Mouse (Mus musculus) frontal cortex, adult 2 months (tissue): Measurements from ENCODE around the gene Sox5. TPM values are rescaled to one million over a fixed set of nuclear protein-coding genes. Genes with fewer than 3 reads are reported as not detected.

Experiments
- DNase-seq, 2 experiments: peaks; one replicate each; pipeline ENCODE4 v3.0.0; 2022; ENCODE audit warnings: low spot score in 1 of 2; ENCODE audit errors: extremely low spot score in 1 of 2
- polyA plus RNA-seq: library from polyadenylated mRNA; depleted of rRNA; stranded (reverse); fragments of >200 nt; gene quantifications from 2 replicates; pipeline ENCODE4 v1.2.3, GENCODE M21; 2012

The Sox5 gene
- polyA plus RNA-seq, 1 experiment = 27.9 TPM

DNA sequence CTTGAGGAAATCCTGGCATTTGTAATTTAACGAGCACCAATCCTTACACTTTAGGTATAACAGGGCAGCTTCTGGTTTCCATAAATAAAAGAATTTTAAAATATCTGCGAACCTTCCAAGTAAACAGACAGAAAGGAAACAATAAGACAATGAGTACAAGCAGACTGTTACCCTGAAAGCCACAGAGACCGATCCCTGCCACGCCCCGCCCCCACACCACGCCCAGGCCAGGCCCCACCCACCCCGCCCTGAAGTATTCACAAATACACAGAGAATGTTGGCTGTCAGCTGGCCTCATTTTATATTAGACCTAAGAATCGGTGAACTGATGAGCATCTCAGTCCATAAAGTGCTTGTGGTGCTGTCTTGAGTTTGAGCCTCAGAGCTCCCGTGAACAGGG is 117.0 kb downstream of the Sox5 start:
- DNase-seq = no peak

DNA sequence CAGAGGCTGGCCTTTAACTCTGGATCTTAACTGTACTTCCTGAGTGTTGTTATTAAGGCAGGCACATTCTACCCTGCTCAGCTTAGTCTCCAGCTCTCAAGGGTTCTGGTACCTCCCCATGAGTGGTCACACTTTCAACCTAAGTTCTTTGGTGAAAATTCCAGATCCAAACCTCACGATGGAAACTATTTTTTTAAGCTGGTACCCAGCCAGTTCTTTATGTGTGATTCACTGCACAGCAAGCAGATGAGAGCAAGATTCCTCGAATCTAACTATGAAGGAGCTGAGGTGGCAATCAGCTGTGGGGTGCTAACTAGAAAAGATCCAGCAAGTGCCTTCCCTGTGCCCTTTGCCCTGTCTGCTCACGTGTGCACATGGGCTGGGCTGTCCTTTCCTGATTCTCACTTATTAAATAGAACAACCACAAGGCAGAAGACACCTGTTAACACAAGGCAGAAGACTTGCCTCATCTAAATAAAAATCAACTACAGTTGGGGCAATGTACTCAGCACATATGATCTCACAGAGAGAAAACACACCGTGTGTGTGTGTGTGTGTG is 118.2 kb downstream of the Sox5 start:
- peak in 1 of 2 experiments; percentile 22 for DNase-seq

DNA sequence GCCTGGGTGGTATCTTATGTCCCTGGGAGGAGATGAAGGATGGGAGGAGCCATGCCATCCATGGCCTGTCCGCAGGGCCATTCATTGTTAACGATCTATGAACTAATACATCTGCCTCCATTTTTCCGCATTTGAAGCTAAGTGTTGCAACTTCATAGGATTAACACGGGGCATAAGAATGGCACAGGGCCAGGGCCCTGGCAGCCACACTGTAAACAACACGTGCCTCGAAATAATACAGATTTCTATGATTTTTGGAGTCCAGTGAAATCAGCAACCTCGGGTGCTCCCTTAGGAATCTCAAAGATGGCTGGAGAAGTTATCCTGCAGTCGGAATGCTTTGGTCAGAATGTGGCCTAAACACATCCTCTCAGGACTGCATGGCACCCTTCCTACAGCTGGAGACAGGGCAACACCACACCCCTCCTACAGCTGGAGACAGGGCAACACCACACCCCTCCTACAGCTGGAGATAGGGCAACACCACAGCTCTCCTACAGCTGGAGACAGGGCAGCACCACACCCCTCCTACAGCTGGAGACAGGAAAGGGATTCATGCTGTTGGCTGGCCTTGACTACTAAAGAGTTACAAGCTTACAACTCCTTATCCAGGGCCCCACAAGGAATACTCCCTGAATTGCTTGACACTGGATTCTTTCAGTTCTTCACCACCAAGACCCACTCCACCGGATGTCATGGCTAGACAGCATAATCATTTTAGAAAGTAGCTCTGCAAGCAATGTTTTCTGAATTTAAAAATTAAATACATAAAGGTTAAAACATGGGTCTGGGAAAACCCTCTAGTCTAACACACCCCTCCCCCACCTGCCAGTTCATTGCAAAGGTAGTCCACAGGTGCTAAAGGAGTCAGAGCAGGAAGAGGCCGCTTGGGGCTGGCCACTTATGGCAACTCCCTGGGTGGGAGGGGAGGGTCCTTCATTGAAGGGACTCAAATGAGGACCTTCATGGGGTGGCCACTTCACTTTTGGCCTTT is 122.4 kb downstream of the Sox5 start:
- DNase-seq = no peak

DNA sequence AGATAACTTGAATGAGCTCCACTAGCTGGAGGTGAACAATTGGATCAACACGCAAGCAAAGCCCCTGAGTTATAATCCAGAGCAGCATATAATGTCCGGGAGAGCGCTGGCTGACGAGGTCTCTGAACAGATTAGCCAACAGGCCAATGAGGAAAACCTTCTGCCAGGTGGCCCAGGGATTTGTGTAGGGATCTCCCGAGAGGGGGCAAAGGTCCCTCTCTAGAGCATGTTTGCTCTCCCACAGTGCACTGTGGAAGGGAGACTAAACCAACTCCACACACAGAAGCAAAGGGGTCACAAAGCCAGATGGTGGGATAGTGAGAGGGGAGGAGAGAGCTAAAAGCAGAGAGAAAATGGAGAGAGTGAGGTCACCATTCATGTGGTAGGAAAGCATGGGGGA is 128.9 kb downstream of the Sox5 start:
- no peak for DNase-seq

DNA sequence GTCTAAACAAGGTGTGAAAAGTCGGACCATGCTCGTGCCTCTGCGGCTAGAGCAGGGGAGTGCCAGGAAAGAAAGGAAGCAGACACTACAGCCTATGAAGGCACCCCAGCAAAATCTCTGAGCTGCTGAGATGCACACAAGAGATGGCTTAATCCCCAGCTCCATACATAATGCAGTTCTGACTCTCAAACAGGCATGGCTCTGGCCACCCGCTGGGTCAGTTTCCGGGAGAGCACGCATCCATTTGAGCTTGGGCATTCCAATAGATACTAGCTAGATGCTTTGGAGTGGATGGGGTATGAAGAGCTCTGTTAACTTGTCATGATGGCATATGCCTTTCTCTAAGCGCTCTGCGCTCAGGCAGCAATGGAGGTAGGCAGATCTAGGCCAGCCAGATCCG is 132.9 kb downstream of the Sox5 start:
- no peak for DNase-seq

DNA sequence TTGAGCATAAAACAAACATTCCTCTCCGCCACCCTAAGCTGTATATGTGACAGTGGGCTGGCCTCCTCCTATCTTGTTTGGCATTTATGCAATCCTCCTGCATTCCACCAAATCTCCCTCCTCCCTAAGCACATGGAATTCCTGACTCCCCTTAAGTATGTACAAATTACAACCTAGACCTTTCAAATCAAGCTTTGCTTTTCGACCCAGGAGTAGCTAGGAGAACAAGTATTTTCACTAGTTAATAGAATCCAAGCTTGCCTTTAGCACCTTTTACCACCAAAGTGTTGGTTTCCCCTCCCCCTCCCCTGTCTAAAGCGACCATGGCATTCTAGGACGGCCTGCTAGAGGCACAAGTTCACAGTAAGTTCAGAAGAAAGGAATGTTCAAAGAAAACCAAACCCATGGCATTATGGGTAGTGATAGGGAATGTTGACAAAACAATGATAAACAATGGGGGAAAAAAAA is 133.6 kb downstream of the Sox5 start:
- no peak for DNase-seq

DNA sequence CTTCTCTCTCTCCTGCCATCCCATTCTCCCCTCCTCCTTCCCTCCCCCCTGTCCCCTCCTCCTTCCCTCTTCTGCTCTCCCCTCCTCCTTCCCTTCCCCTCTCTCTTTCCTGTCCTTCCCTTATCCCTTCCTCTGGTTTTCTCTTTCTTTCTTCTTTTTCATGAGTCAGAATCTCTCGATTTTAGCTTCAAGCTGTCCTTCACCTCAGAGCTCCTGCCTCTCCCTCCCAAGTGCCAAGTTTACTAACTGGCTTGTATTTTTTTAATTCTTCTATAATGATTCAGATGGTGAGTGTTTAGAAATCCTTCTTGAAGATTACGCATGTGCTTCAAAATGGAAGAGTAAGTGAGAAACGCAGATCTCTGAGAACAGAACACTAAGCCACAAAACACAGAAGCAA is 135.4 kb downstream of the Sox5 start:
- DNase-seq = no peak

DNA sequence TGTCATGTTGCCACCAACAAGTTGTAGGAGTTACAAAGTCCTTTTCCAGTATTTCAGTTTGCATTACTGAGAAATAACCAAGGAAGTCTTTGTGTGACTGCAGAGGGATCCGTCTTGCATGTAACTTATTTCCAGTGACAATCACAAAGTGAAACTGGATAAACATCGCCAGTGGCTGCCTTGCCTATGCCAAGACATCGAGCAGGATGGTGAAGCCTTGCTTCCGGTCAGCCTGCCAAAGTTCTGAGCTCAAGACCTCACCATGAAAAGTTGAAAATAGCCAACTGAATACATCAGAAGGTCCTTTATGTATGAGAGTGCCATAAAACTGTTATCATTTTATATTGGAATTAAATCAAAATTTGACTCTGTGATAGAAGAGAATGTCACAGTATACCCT is 136.0 kb downstream of the Sox5 start:
- DNase-seq = no peak

DNA sequence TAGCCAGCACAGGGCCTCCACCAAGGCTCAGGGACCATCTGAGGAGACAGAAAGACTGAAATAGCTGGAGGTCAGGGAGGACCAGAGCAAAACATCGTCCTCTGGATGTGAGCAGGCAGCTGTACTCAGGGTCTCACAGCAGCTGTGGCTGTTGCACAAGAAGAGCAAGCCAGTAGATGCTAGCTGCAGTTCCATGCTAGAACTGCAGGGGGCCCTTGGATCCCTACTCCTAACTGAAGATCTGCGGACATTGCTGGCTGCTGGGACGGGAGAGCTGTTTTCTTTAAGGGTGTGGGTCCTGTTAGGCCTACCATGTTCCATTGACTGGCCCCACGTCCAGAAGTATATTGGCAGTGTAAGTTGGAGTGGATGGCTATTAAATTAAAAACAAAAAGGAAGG is 137.1 kb downstream of the Sox5 start:
- DNase-seq = no peak

DNA sequence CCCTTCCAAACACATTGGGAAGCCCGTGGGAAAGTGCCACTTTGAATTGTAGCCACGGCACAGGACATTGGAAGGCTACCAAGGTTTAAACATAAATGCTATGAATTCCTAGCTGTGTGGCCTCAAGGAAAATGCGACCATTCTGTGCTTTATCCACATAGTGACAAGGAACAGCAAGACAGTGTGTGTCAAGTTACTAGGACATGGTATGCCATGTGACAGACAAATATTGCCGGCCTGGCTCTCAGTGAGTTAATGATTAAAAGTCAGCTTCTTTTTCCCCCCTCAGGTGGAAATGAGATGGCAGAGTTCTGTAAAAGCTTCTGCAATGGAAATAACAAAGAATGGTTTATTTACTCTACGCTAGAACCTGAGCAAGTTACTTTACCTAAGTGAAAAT is 138.2 kb downstream of the Sox5 start:
- no peak for DNase-seq

DNA sequence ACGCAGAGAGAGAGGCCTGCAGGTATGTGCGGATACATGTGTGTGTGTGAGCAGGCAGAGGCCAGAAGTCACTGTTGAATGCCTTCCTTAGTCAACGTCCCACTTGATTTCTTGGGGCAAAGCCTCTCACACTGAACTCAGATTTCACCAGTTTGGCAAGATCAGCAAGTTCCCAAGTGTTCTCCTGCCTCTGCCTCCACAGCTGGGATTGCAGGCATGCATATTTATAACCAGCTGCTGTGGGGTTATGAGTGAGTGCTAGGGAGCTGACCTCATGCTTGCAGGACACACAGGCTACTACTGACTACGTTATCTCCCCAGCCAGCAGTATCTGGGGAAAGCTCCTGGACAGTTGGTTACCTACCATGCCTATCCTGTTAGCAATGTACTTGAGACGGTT is 139.9 kb downstream of the Sox5 start:
- DNase-seq = no peak

DNA sequence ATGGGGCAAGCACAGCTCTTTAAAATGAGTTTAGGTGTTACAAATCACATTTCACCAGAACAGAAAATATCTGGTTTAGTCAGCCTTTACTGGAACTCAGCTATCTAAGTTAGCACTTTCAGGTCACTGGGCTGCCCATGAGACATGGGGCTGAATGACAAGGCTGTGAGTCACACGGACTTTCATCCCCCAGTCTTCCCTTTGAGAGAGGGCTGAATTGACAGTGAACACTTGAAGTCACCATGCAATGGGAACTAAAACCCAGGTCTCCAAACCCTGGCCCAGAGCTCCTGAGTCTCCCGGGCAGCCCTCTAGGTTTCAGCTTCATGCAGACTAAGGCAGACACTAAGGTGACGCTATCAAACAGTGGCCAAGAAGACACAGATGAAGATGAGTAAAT is 141.2 kb downstream of the Sox5 start:
- no peak for DNase-seq

DNA sequence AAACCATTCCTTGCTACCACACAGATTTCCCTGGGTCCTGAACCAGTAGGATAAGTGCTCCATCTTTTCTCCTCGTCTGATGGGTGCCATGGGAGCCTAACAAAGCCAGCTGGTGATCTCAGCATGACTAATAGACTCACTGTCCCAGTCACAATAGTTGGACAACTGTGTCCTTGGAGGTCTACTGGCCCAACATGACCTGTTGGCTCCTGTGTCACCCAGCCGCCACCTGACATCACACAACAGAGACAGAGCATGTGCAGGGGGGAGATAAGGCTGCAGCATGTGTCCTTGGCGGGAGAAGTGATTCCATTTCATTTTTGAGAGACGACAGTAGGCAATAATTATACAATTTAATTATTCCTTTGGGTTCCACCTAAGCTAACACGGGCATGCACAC is 143.2 kb downstream of the Sox5 start:
- no peak for DNase-seq

DNA sequence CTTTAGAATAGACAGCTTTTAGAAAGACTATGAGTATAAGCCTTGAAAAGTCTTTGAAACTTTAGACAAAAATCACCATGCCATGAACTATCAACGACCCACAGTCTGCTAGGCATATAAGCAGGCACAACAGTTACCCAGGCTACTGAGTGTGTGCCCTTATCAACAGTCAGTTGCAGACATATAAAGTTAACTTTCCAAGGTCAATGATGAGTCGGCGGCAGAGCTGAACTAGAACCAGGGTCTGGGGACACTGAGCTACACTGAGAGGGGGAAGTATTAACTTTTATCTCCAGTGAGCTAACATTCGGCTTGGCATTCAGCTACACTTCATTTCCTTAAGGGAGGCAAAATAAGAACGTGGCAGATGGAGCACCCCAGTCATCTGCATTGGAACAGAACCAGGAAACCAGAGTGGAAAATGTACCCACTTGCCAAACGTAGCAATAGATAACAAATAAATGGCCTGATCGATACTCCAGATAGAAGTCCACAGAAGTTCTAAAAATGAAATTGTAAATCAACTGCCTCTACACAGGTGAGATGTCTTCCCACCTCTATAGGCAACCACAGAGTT is 154.2 kb downstream of the Sox5 start:
- DNase-seq = peak in 1 of 2 experiments; percentile 42

DNA sequence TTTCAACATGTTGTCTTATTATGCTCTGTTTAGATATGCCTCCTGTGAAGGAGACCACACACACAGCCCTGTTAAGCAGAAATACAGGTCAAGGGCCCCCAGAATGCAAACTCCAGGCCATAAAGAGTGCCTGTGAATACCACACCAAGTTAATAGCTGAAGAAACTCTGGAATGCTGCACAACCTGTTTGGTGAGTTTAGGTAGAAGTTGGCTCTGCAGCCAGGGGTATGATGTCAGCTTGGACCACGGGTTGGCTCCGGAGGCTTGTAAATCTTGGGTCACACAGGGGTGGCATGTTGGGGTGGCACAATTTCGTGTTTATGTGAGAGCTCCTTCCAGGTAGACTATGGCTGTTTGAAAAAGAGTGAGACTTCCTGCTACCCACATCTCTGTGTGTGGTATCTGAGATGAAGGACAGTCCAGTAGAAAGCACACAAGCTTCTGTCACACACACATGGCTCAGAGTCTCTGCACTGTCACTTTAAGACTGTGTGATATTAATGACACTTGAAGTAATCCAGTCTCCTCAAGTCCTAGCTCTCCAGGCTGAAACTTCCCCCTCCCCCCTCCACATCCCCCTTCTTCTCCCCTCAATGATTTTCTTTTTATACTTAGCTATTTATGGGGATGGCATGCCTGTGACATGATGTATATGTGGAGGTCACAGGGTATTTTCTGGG is 160.5 kb downstream of the Sox5 start:
- no peak for DNase-seq

DNA sequence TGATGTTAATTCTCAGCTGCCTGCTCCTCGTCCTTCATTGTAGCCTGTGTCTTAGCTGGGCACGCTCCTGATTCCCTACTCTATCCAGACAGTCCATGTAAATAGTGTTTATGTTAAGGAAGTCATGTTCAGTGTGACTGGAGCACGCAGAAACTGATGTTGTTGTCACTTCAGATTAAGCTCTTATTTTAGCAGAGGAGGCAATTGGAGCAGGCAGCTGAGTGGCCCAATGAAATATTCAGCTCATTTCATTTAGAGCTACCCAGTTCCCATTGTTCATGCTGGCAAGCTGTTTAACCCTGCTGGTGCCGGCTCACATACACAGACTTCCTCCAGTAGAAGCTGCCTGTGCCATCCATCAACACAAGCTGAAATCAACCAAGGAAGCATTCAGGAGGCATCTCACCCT is 170.4 kb downstream of the Sox5 start:
- no peak for DNase-seq

DNA sequence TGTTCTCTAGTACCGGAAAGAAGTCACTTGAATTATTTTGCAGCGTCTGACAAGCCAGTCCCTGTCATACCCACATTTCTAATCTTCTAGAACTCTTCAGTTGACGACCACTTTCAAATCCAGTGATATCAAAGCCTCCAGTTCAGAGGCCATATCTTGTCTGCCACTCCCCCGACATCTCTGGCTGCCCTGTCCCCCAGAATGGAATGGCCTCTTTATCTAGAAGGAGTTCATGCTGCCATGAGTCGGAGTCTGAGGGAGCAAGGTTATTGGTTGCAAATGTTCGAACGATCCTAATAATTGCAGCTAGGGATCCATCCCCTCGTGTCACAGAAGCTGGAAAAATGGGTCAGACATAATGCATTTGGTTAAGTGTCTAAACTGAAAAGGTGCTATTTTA is 170.9 kb downstream of the Sox5 start:
- no peak for DNase-seq

DNA sequence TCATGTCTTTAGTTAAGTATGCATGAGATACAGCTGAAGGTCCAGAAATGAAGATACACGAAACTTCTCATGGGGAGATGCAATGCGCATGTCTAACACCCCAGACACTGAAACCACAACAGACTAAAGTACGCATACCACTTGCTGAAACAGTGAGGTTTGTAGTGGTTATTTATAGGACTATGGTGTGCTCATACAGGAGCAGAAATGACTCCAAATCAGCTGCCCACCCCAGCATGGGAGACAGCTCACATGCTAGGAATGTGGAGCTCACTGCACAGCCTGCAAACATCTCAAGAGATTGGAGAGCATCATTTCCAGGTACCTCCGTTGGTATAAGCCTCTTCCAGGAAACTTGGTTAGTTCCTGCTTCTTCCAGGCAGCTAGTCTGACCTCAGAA is 178.9 kb downstream of the Sox5 start:
- no peak for DNase-seq

DNA sequence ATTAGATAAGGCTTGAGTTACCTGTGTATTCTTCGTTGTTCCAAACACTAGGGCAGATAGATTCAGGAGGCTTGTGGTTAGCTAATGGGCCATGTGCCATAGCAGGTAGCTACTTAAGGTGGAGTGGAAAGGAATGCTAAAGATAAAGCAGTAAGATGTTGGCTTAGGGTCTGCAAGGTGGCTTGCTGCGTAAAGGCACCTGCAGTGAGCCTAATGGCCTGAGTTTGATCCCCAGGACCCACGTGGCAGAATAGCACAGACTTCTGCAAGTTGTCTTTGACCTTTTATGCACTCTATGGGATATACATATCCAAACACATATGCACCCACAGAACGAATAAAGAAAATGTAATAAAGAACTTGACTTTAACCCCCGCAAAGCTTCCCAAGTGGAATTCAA is 181.4 kb downstream of the Sox5 start:
- DNase-seq = no peak

DNA sequence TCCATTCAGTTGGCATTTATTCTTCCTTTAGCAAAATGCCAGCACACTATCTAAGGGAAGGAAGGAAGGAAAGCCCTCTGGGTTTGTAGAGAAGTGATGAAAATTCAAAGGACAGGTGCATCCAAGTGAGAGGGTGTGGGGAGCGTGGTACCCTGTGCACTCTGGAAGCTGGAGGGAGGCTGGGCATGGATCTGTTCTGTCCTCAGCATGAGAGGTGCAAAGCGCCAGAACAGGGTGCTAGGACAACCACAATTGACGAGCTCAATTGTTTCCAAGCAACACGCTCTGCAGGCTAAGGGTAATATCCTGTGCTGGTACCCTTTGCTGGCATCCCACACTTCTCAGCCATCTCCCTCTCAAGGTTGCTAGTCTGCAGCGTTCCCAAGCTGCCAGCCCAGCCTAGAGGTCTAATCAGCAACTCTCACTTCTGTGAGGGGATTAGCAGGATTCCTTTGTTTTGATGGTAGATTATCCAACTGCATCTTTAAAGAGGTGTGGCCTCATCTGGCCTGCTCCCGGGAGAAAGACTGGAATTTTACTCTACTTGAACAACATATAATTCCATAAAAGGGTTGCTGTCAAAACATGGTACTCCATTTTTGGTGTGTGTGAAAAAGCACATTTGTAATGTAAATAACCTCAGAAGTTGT is 183.3 kb downstream of the Sox5 start:
- DNase-seq = no peak
